Comparison of ENCODE assay signal across 10 mouse cellular contexts in the genomic region with DNA sequence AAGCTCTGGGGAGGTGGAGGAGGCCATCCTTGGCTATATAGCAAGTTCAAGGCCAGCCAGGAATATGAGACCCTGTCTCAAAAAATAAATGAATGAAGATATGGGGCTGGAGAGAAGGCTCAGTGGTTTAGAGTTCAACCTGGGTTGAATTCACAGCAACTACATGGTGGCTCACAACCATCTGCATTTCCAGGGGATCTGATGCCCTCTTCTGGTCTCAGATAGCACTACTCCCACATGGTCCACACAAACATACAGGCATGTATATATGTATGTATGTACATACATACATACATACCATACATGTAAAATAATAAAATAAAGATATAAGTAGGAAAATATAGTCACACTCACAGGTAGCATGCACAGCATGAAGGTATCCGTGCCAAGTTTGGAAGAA. TPM values are rescaled to one million over a fixed set of nuclear protein-coding genes. Genes with fewer than 3 reads are reported as not detected.
A peak's percentile ranks its signal among the peaks of the same experiment; 100 is the strongest.
DNase-seq lines count a peak whose midpoint lies in the region; ATAC-seq lines count a peak whose summit lies in the region.
"Had no signal": no experiment of that assay in that cellular context is flagged by ENCODE, and none has a peak within 500 bp of the region (broad histone marks: within the 10 kb centered on the region; RNA-seq: fewer than 3 reads in every experiment).

No protein-coding gene starts in this region.

- no peaks in the 10 kb centered on the region for H3K27me3 ChIP-seq in kidney, embryonic 16.5 days (ENCODE audit: insufficient read depth, low read length)
- H3K27me3 ChIP-seq in liver, embryonic 15.5 days: no peaks in the 10 kb centered on the region
- H3K27me3 ChIP-seq in midbrain, embryonic 16.5 days (ENCODE audit: control insufficient read depth, insufficient read depth, low read depth, low read length): no peaks in the 10 kb centered on the region
- no peaks in the 10 kb centered on the region for H3K27me3 ChIP-seq in forebrain, embryonic 15.5 days
- H3K27me3 ChIP-seq: neural tube, embryonic 12.5 days; Patski had no signal

- no peak for ATAC-seq in kidney, embryonic 16.5 days (ENCODE audit: low FRiP score, low TSS enrichment)
- no peak for ATAC-seq in liver, embryonic 15.5 days (ENCODE audit: insufficient read depth)
- no peak for ATAC-seq in midbrain, embryonic 16.5 days
- ATAC-seq in forebrain, embryonic 15.5 days (replicated peaks): no peak
- ATAC-seq: Patski had no signal

- no peak overlapping the region for H3K4me3 ChIP-seq in kidney, embryonic 16.5 days (ENCODE audit: low read length)
- no peak overlapping the region for H3K4me3 ChIP-seq in liver, embryonic 15.5 days (replicated peaks)
- no peak overlapping the region for H3K4me3 ChIP-seq in midbrain, embryonic 16.5 days (ENCODE audit: low read depth, low read length)
- H3K4me3 ChIP-seq in forebrain, embryonic 15.5 days: no peak overlapping the region
- H3K4me3 ChIP-seq: neural tube, embryonic 12.5 days had no signal

- H3K9me3 ChIP-seq in kidney, embryonic 16.5 days (ENCODE audit: low read length): no peaks in the 10 kb centered on the region
- no peaks in the 10 kb centered on the region for H3K9me3 ChIP-seq in liver, embryonic 15.5 days (replicated peaks)
- no peaks in the 10 kb centered on the region for H3K9me3 ChIP-seq in midbrain, embryonic 16.5 days (replicated peaks; ENCODE audit: control insufficient read depth, low read length, poor library complexity, severe bottlenecking)
- H3K9me3 ChIP-seq in forebrain, embryonic 15.5 days: no peaks in the 10 kb centered on the region
- H3K9me3 ChIP-seq: neural tube, embryonic 12.5 days had no signal

- no peak overlapping the region for H3K9ac ChIP-seq in kidney, embryonic 16.5 days (replicated peaks; ENCODE audit: low read length)
- H3K9ac ChIP-seq in liver, embryonic 15.5 days: no peak overlapping the region
- H3K9ac ChIP-seq in midbrain, embryonic 16.5 days (ENCODE audit: low read depth, low read length): no peak overlapping the region
- H3K9ac ChIP-seq in forebrain, embryonic 15.5 days (replicated peaks): no peak overlapping the region
- H3K9ac ChIP-seq: neural tube, embryonic 12.5 days had no signal

- 93% methylated on average over 1 of the region's 1 CpGs for WGBS in kidney, embryonic 16.5 days
- 87% methylated on average over 1 of the region's 1 CpGs for WGBS in liver, embryonic 15.5 days (ENCODE audit: insufficient replicate concordance)
- WGBS in midbrain, embryonic 16.5 days: 96% methylated on average over 1 of the region's 1 CpGs
- WGBS in forebrain, embryonic 15.5 days: 97% methylated on average over 1 of the region's 1 CpGs

- H3K4me1 ChIP-seq in kidney, embryonic 16.5 days (ENCODE audit: insufficient read depth, low read length): peaks cover 25% of the 10 kb centered on the region
- H3K4me1 ChIP-seq in liver, embryonic 15.5 days (replicated peaks): peaks cover 56% of the 10 kb centered on the region
- H3K4me1 ChIP-seq in midbrain, embryonic 16.5 days (ENCODE audit: control insufficient read depth, insufficient read depth, low read length): no peaks in the 10 kb centered on the region
- peaks cover 7% of the 10 kb centered on the region; the same call in 1 of the 2 replicates for H3K4me1 ChIP-seq in forebrain, embryonic 15.5 days

- H3K4me2 ChIP-seq in kidney, embryonic 16.5 days (replicated peaks; ENCODE audit: low read depth, low read length): no peak overlapping the region
- H3K4me2 ChIP-seq in liver, embryonic 15.5 days: no peak overlapping the region
- no peak overlapping the region for H3K4me2 ChIP-seq in midbrain, embryonic 16.5 days (ENCODE audit: low read length)
- no peak overlapping the region for H3K4me2 ChIP-seq in forebrain, embryonic 15.5 days (replicated peaks)
- H3K4me2 ChIP-seq: neural tube, embryonic 12.5 days had no signal

- H3K27ac ChIP-seq in kidney, embryonic 16.5 days (ENCODE audit: low read length): 0 out of 2 replicates have a peak overlapping the region, but pooled peaks have one; percentile 4
- peak overlapping the region; percentile 88; the same call in 1 of the 2 replicates for H3K27ac ChIP-seq in liver, embryonic 15.5 days (replicated peaks)
- no peak overlapping the region for H3K27ac ChIP-seq in midbrain, embryonic 16.5 days (ENCODE audit: low read length)
- no peak overlapping the region for H3K27ac ChIP-seq in forebrain, embryonic 15.5 days (replicated peaks)
- H3K27ac ChIP-seq: neural tube, embryonic 12.5 days had no signal

- H3K36me3 ChIP-seq in kidney, embryonic 16.5 days (ENCODE audit: insufficient read depth, low read length): peaks cover 13% of the 10 kb centered on the region
- H3K36me3 ChIP-seq in liver, embryonic 15.5 days (replicated peaks): peaks cover 62% of the 10 kb centered on the region
- peaks cover 10% of the 10 kb centered on the region for H3K36me3 ChIP-seq in midbrain, embryonic 16.5 days (ENCODE audit: control insufficient read depth, insufficient read depth, low read length)
- peaks cover 15% of the 10 kb centered on the region for H3K36me3 ChIP-seq in forebrain, embryonic 15.5 days

- DNase-seq in kidney, postnatal 14 days: no peak
- DNase-seq in CD4-positive helper T cell, adult 2 months (ENCODE audit: low read depth, low spot score): peak; percentile 47
- DNase-seq in T-cell, adult 2 months (ENCODE audit: low spot score): peak; percentile 27
- no peak for DNase-seq in cerebellum, adult 9-11 months

RNA-seq across cellular contexts. Expression of a gene that starts 14.3 kb away (rescaled TPM):
- 17.2 and 21.1 TPM in 2 replicates for polyA plus RNA-seq in kidney, embryonic 16.5 days (2015; fragmentation: Nextera tagmentation; extraction: Ambion mirVana)
- polyA plus RNA-seq in liver, embryonic 15.5 days (2015; fragmentation: Nextera tagmentation; extraction: Ambion mirVana): 35.3 and 35.6 TPM in 2 replicates
- 15.8 and 20.4 TPM in 2 replicates for polyA plus RNA-seq in midbrain, embryonic 16.5 days (2015; fragmentation: Nextera tagmentation; extraction: Ambion mirVana)
- polyA plus RNA-seq in forebrain, embryonic 15.5 days (2015; fragmentation: Nextera tagmentation; extraction: Ambion mirVana): 21.2 and 22.7 TPM in 2 replicates

RNA-seq across cellular contexts. Expression of a gene that starts 24.7 kb away (rescaled TPM):
- 0.94 and 1.4 TPM in 2 replicates for polyA plus RNA-seq in kidney, embryonic 16.5 days (2015; fragmentation: Nextera tagmentation; extraction: Ambion mirVana)
- 0.07 TPM in 1 of 2 replicates, not detected in the other for polyA plus RNA-seq in liver, embryonic 15.5 days (2015; fragmentation: Nextera tagmentation; extraction: Ambion mirVana)
- 0.15 and 0.16 TPM in 2 replicates for polyA plus RNA-seq in midbrain, embryonic 16.5 days (2015; fragmentation: Nextera tagmentation; extraction: Ambion mirVana)
- 0.11 TPM in 1 of 2 replicates, not detected in the other for polyA plus RNA-seq in forebrain, embryonic 15.5 days (2015; fragmentation: Nextera tagmentation; extraction: Ambion mirVana)

RNA-seq across cellular contexts. Expression of a gene that starts 29.1 kb away (rescaled TPM):
- polyA plus RNA-seq in kidney, embryonic 16.5 days (2015; fragmentation: Nextera tagmentation; extraction: Ambion mirVana): 11.7 and 13.3 TPM in 2 replicates
- 3.6 and 4.6 TPM in 2 replicates for polyA plus RNA-seq in liver, embryonic 15.5 days (2015; fragmentation: Nextera tagmentation; extraction: Ambion mirVana)
- 5.9 and 6.7 TPM in 2 replicates for polyA plus RNA-seq in midbrain, embryonic 16.5 days (2015; fragmentation: Nextera tagmentation; extraction: Ambion mirVana)
- 4.5 and 8.5 TPM in 2 replicates for polyA plus RNA-seq in forebrain, embryonic 15.5 days (2015; fragmentation: Nextera tagmentation; extraction: Ambion mirVana)

RNA-seq across cellular contexts. Expression of a gene that starts 41.3 kb away (rescaled TPM):
- 18.4 and 20.9 TPM in 2 replicates for polyA plus RNA-seq in kidney, embryonic 16.5 days (2015; fragmentation: Nextera tagmentation; extraction: Ambion mirVana)
- polyA plus RNA-seq in liver, embryonic 15.5 days (2015; fragmentation: Nextera tagmentation; extraction: Ambion mirVana): 6.0 and 7.8 TPM in 2 replicates
- polyA plus RNA-seq in midbrain, embryonic 16.5 days (2015; fragmentation: Nextera tagmentation; extraction: Ambion mirVana): 8.2 and 9.2 TPM in 2 replicates
- polyA plus RNA-seq in forebrain, embryonic 15.5 days (2015; fragmentation: Nextera tagmentation; extraction: Ambion mirVana): 6.9 and 7.8 TPM in 2 replicates

RNA-seq across cellular contexts. Expression of a gene that starts 41.3 kb away (rescaled TPM):
- polyA plus RNA-seq in kidney, embryonic 16.5 days (2015; fragmentation: Nextera tagmentation; extraction: Ambion mirVana): 39.5 and 51.8 TPM in 2 replicates
- polyA plus RNA-seq in liver, embryonic 15.5 days (2015; fragmentation: Nextera tagmentation; extraction: Ambion mirVana): 25.7 and 26.4 TPM in 2 replicates
- polyA plus RNA-seq in midbrain, embryonic 16.5 days (2015; fragmentation: Nextera tagmentation; extraction: Ambion mirVana): 18.8 and 19.2 TPM in 2 replicates
- 21.4 and 22.1 TPM in 2 replicates for polyA plus RNA-seq in forebrain, embryonic 15.5 days (2015; fragmentation: Nextera tagmentation; extraction: Ambion mirVana)

Comparison
In these comparisons a context has a peak if more than half of its experiments do, and no peak if none do; other contexts are left out.
1. H3K27ac ChIP-seq: peak in kidney, embryonic 16.5 days (single experiment) and liver, embryonic 15.5 days (single experiment); none in midbrain, embryonic 16.5 days (single experiment) and forebrain, embryonic 15.5 days (single experiment).
2. DNase-seq: peak in CD4-positive helper T cell, adult 2 months (single experiment) and T-cell, adult 2 months (single experiment); none in kidney, postnatal 14 days (single experiment) and cerebellum, adult 9-11 months (single experiment).